Mouse (Mus musculus) spleen, postnatal 0 days (tissue): ENCODE measurements around the gene Gm21762. TPM values are rescaled to one million over a fixed set of nuclear protein-coding genes. Genes with fewer than 3 reads are reported as not detected.

Experiments
- polyA plus RNA-seq: library from polyadenylated mRNA; unstranded; fragments of >200 nt; fragmentation: Nextera tagmentation; extraction: Ambion mirVana; gene quantifications from 2 replicates; pipeline ENCODE4 v1.2.1, GENCODE M21; 2015

Gm21762 gene
- polyA plus RNA-seq = 0.19 TPM in 1 of 2 replicates, not detected in the other

GRCm38 (mm10) chr13:120215847-120216246 lies at the start of gene Gm21762:
TSS of gene Gm21762 (minus strand) at chr13:120215947.

GRCm38 (mm10) chr13:120262870-120263269 lies 47.1 kb upstream of the Gm21762 start, which contains the start of gene AF067061:
TSS of gene AF067061 (plus strand) at chr13:120263114.

GRCm38 (mm10) chr13:120238811-120239210 lies 23.1 kb upstream of the Gm21762 start, which contains the start of gene Gm21731:
TSS of gene Gm21731 (plus strand) at chr13:120239111.

GRCm38 (mm10) chr13:120172133-120172532 lies 43.6 kb downstream of the Gm21762 start, which contains the start of gene Gm21818:
TSS of gene Gm21818 (plus strand) at chr13:120172433.

Other genes starting within 250 kb of the Gm21762 start
- not detected in 2 replicates for gene Gm36079, start 188.9 kb downstream of the Gm21762 start, polyA plus RNA-seq
- gene Gm21188, start 163.8 kb downstream of the Gm21762 start, polyA plus RNA-seq = 2.9 and 4.1 TPM in 2 replicates
- not detected in 2 replicates for gene Gm20767, start 75.7 kb downstream of the Gm21762 start, polyA plus RNA-seq
- gene Gm21818, start 43.5 kb downstream of the Gm21762 start, polyA plus RNA-seq = not detected in 2 replicates
- gene Gm21731, start 23.2 kb upstream of the Gm21762 start, polyA plus RNA-seq = not detected in 2 replicates
- 0.15 and 0.23 TPM in 2 replicates for gene AF067061, start 47.2 kb upstream of the Gm21762 start, polyA plus RNA-seq
- 1.9 and 2.0 TPM in 2 replicates for gene BC147527, start 84.4 kb upstream of the Gm21762 start, polyA plus RNA-seq
- not detected in 2 replicates for gene Tcstv3, start 100.9 kb upstream of the Gm21762 start, polyA plus RNA-seq